Mouse (Mus musculus) natural killer cell, adult 2 months (primary cell): ENCODE results near the gene Kif5a.
A peak's percentile ranks its signal among the peaks of the same experiment; 100 is the strongest.

Experiments used
- DNase-seq, 2 experiments: peaks; one replicate each; pipeline ENCODE4 v3.0.0; 2022; ENCODE audit warnings: low spot score in 2 of 2

The Kif5a gene

DNA sequence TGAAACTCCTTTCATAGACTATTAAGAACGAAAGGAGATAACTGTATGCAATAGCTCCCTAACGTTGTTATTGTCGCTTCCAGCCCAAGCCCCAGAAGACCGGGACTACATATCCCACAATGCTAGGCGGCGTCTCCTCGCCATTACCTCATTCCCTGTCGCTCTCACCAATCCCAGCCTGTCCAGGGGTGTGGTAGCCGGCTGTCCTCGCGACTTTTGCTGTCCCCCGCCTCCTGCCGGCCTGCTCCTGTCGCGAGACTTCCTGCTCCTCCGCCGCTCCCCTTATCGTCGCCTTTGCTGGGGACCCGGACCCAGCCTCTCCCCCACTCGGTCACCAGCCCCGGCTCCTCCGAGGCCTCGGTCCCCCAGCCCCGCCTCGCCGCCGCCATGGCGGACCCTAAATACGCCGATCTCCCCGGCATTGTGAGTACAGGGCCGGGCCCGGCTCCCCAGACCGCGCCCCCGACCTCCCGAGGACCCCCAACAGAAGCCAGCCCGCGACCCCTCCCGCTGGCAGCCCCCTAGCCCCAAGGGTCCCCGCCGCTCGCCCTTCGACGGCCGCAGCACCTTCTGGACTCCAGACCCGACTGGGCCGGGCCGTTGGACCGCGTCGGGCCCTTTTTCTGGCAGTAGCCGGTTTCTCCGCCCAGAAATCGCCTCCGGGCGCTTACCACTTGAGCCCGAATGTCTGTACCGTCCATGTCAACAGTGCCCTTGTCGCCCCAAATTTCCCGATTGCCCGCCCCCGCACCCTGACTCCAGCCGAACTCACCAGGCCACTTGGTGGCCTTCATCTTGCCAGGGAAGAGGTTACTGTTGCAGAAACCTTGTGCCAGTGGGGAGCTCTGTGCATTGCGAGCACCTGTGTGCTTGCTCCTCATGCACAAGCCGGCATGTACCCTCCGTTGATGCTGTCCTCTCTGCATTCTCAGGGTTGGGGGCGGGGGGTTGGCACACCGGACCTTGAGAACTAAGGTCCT lies 3.3 kb upstream of the Kif5a start, which contains the start of gene Dctn2:
Gene Dctn2, plus strand, starts transcription at position 257 of the 980 bp plus-strand sequence.
- DNase-seq = peak; percentile 93 to 94

DNA sequence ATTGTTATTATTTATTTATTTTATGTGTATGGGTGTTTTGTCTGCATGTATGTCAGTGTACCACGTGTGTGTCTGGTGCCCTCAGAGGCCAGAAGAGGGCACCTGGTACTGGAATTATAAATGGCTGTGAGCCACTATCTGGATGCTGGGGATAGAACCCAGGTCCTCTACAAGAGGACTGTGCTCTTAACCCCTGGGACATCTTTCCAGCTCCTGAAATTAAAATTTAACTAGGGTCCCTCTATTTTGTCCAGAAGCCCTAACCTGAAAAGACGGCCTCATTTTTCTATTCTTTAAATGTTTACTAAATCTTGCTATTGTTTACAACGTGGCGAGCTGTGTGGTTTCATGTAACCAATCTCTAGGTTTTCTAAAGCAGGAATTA lies 2.6 kb upstream of the Kif5a start:
- peak in 1 of 2 experiments; percentile 17 for DNase-seq

DNA sequence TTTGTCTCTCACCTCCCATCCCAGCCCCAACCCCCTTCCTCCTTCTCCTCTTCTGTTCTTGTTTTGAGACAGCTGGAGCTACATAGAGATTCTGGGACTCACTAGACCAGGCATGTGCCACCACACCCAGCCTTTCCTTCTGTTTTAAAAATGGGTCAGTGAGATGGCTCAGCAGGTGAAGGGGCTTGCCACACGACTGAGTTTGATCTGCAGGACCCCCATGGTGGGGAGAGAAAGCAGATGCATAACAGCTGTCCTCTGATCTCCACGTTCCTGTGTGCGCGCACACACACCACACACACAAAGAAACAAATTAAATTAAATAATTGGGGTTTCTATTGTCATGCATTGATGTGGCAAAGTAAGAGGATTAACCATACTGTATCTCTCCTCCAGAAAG lies 1.8 kb upstream of the Kif5a start:
- DNase-seq = no peak

DNA sequence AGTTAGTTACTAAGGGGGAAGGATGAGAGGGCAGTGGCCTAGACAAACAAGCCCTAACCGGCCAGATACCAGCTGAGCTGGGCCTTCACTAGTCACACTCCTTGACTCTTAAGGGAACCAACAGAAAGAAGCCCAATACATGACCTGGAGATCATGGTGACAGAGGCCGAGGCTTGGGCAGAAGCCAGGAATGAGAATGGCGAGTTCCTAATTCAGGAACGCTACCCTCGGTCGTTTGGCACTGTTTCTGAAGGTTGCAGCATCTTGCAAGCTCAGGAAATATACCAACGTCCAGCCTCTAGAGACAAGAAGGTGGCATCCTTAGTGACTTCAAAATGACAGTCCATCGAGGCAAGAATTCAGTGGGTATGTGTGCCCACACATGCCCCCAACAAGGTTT lies 1.2 kb upstream of the Kif5a start:
- no peak for DNase-seq

DNA sequence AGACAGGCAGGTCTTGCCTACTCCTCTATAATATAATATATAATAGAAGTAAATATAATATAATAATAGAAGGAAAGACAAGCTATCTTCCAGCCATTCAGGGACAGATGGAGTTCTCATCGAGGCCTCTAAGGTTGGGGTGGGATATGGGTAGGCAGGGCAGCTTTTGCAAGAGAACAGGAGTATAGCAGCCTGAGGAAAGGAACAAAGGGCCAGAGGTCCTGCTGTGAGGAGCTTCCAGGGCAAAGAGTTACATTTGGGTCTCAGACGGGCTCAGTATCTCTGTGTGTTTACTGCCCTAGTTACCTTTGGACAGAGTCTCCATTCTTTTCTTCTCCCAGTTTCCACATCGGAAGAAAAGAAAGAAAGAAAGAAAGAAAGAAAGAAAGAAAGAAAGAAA lies 483 bp upstream of the Kif5a start:
- DNase-seq = no peak

DNA sequence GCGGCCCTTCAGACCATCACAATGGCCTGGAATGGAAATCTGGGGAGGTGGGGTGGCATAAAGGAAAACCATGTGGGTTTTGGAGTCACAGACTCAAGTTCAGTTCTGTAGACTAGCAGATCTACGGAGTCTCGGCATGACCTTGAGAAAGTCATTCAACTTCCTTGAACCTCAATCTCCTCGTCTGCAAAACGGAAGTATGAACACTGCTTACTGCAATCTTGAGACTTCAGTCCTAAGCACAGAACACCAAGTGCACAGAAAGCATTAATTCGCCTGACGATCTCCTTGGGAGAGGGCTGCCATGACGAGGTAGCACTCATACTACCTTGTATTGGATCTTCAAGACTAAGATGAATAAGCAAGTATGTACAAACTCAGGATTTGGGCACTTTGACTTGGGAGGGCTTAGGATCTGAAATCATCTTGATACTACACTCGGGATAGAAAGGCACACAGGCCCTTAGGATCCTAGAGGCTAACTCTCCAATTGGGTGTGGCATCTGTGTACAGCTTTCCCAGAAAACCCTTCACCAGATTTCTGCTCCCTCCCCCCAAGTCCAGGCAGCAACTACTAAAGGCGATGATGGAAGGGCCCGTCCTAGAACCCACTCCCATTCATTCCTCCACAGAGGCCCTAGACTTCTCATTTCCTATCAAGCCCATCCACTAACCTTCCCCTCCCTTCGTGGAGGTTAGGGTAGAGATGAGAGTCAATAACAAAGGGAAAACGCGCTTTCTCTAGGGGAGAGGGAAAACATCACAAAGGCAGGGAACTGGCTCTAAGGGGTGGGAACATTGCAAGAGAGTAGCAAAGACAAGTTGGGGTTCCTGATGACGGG lies 1.2 kb downstream of the Kif5a start:
- DNase-seq = no peak

DNA sequence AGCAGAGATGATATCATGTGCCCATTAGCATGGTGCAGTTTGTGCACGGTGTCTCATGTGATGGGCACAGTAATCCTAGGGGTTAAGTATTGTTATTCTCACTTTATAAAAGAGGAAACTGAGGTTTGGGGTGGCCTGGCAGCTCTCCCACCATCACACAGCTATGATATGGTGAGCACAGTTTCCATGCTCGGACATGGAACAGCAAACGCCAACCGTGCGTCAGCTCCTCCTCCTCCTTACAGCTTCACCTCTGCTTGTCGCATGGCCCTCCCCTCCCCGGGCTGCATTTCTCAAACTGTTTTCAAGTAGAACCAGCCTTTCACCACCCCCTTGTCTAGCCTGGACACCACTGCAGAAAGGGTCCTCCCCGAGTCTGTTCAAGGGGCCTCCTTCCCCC lies 4.7 kb downstream of the Kif5a start:
- DNase-seq = no peak

DNA sequence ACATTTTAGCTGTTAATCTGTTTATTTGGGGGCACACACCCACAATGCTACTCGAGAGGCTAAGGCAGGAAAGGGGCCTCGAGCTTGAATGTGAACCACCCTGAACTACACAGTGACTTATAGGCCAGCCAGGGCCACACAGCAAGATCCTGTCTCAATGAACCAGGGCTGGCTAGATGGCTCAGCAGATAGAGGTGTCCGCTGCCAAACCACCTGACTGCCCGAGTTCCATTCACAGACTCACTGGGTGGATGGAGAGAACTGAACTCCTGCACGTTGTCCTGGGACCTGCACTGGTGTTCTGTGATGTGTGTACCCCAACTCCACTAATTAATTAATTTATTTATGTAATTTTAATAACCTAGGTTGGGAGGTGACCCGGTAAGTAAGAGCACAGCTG lies 5.4 kb downstream of the Kif5a start:
- no peak for DNase-seq

DNA sequence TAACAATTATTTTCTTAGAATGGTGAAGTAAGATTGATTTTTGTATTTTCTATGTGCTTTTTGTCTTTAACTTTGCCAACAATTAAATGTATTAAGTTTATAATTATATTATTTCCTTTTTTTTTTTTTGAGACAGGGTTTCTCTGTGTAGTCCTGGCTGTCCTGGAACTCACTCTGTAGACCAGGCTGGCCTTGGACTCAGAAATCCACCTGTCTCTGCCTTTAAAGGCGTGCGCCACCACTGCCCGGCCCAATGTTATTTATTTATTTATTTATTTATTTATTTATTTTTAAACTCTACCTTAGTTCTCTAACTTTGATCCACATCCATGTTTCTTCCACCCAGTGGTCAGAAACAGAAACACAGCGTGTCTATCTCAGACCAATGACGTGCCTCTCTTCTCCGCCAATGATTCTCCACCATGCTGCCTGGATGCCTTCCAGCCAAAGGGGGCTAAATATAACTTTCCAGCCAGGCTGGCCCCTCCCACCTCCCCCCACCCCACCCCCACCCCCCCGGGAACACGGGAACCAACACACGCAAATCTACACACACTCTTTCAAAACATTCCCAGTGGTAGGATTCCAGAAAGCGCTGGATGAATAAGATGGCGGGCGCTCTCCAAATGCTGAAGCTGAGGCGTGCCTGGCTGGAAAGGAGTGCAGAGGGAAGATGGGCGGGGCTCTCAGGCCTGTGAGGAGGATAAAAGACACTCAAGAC lies 7.4 kb downstream of the Kif5a start:
- no peak for DNase-seq

DNA sequence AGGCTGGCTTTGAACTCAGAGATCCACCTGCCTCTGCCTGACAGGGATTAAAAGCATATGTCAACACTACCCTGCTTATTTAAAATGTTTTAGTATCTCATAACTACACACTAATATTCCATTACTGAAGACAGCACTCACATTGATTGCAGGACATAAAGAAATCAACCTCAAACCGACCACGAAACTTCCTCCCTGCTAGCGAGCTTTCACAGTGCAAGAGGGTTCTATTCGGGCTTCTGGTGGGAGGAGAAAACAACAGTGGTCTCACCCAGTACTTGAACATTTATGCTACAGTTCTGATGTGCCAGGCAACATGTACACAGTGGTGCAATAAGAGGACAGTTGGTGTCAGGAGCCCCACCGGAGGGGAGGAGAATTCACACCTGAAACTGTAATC lies 12.3 kb downstream of the Kif5a start:
- DNase-seq = no peak

DNA sequence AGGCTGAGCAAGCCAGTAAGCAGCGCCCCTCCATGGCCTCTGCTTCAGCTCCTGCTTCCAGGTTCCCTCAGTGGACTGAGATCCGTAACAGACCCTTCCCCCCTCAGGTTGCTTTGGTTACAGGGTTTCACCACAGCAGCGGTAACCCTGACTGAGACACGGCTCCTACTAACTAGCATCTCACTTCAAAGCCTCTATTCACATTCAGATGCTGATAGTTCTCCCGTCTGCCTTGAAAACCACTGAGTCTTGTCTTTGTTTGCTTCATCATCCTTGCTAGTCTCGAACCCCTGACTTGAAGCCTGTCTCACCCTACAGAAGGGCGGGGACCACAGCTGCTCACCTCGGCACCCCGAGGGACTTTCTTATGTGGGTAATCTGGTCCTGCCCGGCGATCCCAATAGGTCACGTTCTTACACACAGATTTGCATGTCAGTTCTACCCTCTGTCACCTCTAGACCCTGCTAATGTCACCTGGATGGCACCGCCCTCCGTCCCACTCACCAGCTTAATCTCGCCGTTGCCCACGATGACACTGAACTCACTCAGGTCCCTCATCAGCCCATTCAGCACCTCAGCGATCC lies 24.8 kb downstream of the Kif5a start:
- no peak for DNase-seq

DNA sequence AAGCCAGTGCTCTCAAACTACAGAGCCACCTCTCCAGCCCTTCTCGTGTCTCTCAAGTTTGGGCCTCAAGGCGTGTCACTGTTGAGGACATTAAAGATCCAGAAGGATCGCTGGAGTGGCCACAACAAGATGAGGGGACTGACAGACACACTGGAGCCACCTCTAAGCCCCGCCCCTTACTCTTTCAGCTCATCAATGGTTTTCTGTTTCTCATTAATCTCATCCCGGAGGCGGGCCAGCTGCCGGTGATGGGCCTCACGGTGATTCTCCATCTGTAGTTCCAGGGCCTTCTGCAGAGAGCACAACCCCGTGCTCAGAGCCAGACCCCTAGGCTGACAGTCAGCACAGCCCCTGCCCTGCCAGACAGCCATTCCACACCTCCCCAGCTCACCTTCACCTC lies 26.6 kb downstream of the Kif5a start:
- no peak for DNase-seq

DNA sequence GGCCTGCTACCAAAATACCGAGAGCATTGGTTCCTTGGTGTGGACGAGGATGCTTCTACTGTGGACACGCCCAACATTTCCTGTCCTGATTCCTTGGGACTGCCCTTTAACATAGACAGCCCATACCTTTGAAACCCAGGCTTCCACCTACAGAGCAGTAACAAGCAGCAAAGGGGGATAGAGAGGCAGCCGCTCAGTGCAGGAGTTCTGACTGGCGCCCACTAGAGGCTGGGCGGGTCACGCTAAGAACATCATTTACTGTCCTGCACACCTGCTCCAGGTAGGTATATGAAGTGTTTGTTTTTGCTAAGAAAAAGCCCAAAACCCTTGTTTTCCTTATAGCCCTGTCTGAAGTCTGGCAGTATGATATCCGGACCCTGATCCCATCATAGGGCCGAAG lies 30.0 kb downstream of the Kif5a start:
- peak in 1 of 2 experiments; percentile 29 for DNase-seq

DNA sequence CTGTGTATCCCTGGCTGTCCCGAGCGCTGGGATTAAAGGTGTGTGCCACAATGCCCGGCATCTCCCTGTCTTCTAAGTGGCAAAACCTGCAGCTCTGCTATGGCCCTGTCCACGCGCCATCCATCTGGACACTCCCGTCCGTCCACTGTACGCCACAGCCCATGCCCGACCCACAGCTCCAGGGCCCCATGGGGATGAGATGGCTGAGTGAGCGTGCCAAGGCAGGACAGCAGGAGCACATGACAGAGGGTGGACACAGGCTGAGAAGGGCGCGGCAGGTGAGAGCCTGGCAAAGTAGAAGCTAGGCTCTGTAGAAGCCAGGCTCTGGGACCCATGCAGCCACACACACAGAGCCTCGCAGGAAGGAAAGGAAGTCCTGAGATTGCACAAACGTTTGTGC lies 31.4 kb downstream of the Kif5a start:
- no peak for DNase-seq

DNA sequence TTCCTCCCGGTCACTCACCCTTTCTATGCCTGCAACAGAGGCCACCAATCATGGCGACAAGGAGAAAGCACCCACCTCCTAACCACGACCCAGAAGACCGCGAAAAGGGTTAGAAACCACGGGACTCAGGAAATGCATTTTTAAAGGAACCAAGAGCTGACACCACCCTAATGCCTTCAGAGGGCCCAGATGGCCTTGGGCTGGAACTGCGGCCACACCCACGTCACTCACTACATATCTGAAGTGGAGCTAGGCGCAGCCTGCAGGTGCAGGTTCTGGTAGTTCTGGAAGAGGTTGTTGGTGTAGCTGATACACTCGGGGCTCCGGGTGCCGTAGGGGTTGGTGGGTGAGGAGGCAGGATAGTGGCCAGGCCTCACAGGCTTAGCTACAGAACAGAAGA lies 32.5 kb downstream of the Kif5a start:
- peak in 1 of 2 experiments; percentile 10 for DNase-seq

DNA sequence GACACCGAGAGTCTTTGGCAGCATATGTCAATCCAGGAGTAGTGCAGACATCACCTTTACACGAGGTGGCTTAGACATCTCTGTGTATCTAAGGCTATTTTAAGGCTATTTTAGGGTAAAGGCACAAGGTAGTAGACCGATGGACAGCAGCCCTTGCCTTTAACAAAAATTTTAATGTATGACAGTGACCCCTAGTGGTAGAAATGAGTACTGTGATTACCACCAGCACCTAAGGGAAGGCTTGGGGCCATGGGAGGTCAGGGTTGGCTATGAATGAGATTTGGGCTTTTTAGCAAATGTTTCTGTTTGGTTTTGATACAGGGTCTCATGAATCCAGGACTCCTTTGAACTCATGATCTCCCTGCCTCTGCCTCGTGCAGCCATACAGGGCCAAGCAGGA lies 34.3 kb downstream of the Kif5a start:
- peak; percentile 59 to 65 for DNase-seq

DNA sequence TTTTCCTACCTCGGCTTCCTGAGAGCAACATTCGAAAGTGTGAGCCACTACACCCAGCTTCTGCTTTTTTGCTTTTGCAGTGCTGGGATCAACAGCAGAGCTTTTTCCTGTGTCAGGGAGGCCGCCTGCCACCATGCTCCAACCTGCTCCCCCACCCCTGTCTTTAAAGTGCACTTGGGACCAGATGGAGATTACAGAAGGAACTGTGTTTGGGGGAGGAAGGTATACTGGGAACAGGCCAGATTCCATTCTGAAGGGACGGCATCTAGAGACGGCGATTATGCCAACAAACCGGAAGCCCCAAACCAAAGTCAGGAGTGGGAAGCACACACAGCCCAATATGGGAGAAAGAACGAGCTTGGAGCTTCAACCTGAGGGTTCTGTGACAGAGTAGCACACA lies 36.0 kb downstream of the Kif5a start:
- no peak for DNase-seq

DNA sequence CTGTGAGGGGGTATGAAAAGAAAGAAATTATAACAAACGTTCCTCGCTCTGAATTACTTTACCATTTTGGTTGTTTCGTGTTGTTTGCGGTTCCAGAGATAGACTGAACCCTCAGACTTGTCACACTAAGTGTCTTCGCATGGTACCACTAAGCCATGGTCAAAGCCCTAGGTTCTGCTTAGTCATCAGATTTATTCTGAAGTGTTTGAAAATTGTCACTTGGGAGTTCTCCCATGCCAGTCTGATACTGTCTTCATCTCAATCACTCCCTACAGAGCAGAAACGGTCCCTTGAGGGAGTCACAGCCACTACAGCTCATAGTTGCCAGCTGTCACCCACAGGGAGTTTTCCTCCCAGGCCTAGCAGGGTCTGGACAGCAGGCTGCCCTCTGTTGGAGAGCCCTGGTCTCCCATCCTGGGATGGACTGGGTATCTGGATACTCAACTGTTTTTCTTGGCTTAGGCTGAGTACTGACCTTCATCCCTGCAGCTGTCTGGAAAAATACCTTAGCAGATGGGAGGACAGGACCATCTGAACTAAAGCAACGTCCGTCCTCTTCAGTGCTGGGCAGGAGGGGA lies 36.7 kb downstream of the Kif5a start:
- DNase-seq = peak in 1 of 2 experiments; percentile 12

DNA sequence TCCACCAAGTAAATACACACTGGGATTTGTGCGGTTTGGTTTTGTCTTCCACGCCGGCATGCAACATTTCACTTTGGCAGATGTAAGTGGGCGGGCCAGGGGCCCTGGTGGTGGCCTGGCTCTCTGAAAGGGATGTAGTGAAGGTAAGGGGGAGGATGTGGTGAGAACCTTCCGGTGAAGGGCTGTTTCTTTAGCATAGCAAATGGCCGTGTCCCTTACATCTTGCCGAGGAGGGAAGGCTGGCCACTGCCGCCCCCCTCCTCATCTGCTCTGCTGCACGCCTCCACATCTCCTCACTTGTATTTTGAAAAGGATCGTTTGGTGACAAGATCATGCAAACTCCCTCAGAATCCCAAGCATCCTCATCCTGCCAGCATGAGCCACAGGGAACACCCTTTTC lies 37.4 kb downstream of the Kif5a start:
- DNase-seq = peak; percentile 55 to 68

DNA sequence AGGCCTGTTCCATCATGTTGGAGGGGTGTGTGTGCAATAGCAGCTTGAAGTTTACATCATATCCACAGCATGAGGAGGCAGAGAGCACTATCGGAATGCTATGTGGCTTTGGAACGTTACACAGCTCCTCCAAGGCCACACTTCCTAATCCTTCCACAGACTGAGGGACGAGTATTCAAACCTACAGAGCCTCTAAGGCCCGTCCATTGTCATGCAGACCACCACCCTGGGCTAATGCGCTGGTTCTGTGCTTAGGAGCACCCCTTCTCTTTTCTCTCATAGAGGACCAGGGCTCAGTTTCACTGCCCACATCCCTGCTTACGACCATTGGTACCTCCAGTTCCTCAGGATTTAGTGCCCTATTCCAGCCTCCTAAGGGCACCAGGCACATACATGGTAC lies 37.9 kb downstream of the Kif5a start:
- no peak for DNase-seq

DNA sequence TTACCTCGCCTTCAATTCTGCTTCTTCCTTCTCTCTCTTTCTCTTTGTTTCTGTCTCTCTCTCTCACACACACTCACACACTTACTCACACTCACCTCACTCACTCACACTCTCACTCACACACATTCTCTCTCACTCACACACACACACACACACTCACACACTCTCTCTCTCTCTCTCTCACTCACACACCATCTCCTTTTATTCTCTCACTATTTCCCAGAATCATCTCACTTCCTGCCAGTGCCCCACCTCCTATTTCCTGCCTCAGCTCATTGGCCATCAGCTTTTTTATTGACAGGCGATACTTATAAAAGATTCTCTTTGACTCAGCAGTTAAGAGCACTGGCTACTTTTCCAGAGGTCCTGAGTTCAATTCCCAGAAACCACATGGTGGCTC lies 44.8 kb downstream of the Kif5a start:
- no peak for DNase-seq
